Mouse (Mus musculus) kidney, embryonic 16.5 days (tissue): ENCODE results near the gene Fam172a. TPM values are rescaled to one million over a fixed set of nuclear protein-coding genes. Genes with fewer than 3 reads are reported as not detected.

ENCODE experiments used
- ATAC-seq: fragments of 200-750 bp; cut with Nextera tagmentation; 2 replicates; pipeline ENCODE4 v1.8.0; 2017; ENCODE audit warnings: moderate TSS enrichment; ENCODE audit not compliant: low FRiP score, low TSS enrichment
- H3K27ac ChIP-seq: fragments of 300-500 bp; sonication (generic); 2 replicates; pipeline ENCODE4 v1.5.1; 2014; ENCODE audit warnings: low read length
- H3K27me3 ChIP-seq: fragments of 300-500 bp; sonication (generic); 2 replicates; pipeline ENCODE4 v1.6.1; 2014; ENCODE audit warnings: low read length, control low read depth, mixed read lengths; ENCODE audit not compliant: insufficient read depth
- H3K36me3 ChIP-seq: fragments of 300-500 bp; sonication (generic); 2 replicates; pipeline ENCODE4 v1.6.1; 2014; ENCODE audit warnings: low read length, control low read depth, mixed read lengths; ENCODE audit not compliant: insufficient read depth
- H3K4me1 ChIP-seq: fragments of 300-500 bp; sonication (generic); 2 replicates; pipeline ENCODE4 v1.6.1; 2014; ENCODE audit warnings: low read length, control low read depth, mixed read lengths; ENCODE audit not compliant: insufficient read depth
- H3K4me2 ChIP-seq: fragments of 300-500 bp; sonication (generic); replicated peaks from 2 replicates; pipeline ENCODE4 v1.6.1; 2014; ENCODE audit warnings: low read depth, low read length
- H3K4me3 ChIP-seq: fragments of 300-500 bp; sonication (generic); 2 replicates; pipeline ENCODE4 v1.5.1; 2014; ENCODE audit warnings: mild to moderate bottlenecking, low read length
- H3K9ac ChIP-seq: fragments of 300-500 bp; sonication (generic); replicated peaks from 2 replicates; pipeline ENCODE4 v1.6.1; 2014; ENCODE audit warnings: low read length
- H3K9me3 ChIP-seq: fragments of 300-500 bp; sonication (generic); 2 replicates; pipeline ENCODE4 v1.6.1; 2016; ENCODE audit warnings: low read length, control low read depth
- WGBS: fragments of 180-500 bp; shearing (Covaris S2); extraction: QIAGEN DNeasy Blood & Tissue Kit; methylation state at CpG from one replicate; pipeline ENCODE4 v1.1.7; 2014; 5-methylcytosine and 5-hydroxymethylcytosine counted together
- polyA plus RNA-seq: library from polyadenylated mRNA; unstranded; fragments of >200 nt; fragmentation: Nextera tagmentation; extraction: Ambion mirVana; gene quantifications from 2 replicates; pipeline ENCODE4 v1.2.1, GENCODE M21; 2015

The Fam172a gene
- polyA plus RNA-seq, 1 experiment from 2014 or later: 23.3 TPM

- H3K9me3 ChIP-seq: no peaks in the 10 kb centered on the region
- H3K27ac ChIP-seq: no peak overlapping the region
- no peak for ATAC-seq
- WGBS: 56% methylated on average over 3 of the region's 3 CpGs
- H3K4me1 ChIP-seq: no peaks in the 10 kb centered on the region
- no peaks in the 10 kb centered on the region for H3K36me3 ChIP-seq
- no peak overlapping the region for H3K9ac ChIP-seq
- H3K4me3 ChIP-seq: no peak overlapping the region
- H3K27me3 ChIP-seq: no peaks in the 10 kb centered on the region
- no peak overlapping the region for H3K4me2 ChIP-seq
Observed at GRCm38 (mm10) chr13:78005344-78005743, 303.5 kb downstream of the Fam172a start.

- Histone ChIP-seq H3K36me3 (no peaks in the 10 kb centered on the region), H3K4me2 (no peak overlapping the region), H3K27ac (no peak overlapping the region), H3K9ac (no peak overlapping the region), H3K27me3 (no peaks in the 10 kb centered on the region), H3K4me3 (no peak overlapping the region), H3K4me1 (no peaks in the 10 kb centered on the region), H3K9me3 (no peaks in the 10 kb centered on the region)
- ATAC-seq: no peak
- WGBS: 86% methylated on average over 1 of the region's 1 CpGs
Observed at GRCm38 (mm10) chr13:78010176-78010575, 308.3 kb downstream of the Fam172a start.

- ATAC-seq: no peak
- WGBS: 57% methylated on average over 15 of the region's 15 CpGs
Observed at GRCm38 (mm10) chr13:78024683-78025294, 323.0 kb downstream of the Fam172a start, which contains the start of gene Pou5f2. Pou5f2 (plus strand) TSS chr13:78024902.

GRCm38 (mm10) chr13:78032821-78033220 lies 331.0 kb downstream of the Fam172a start:
- no peaks in the 10 kb centered on the region for H3K27me3 ChIP-seq
- no peak overlapping the region for H3K4me3 ChIP-seq
- no peak overlapping the region for H3K27ac ChIP-seq
- H3K4me2 ChIP-seq: no peak overlapping the region
- no peaks in the 10 kb centered on the region for H3K36me3 ChIP-seq
- no peak overlapping the region for H3K9ac ChIP-seq
- no peaks in the 10 kb centered on the region for H3K9me3 ChIP-seq
- H3K4me1 ChIP-seq: no peaks in the 10 kb centered on the region
- WGBS: 20% methylated on average over 1 of the region's 1 CpGs
- no peak for ATAC-seq

More at GRCm38 (mm10) chr13:78024683-78025294, 323.0 kb downstream of the Fam172a start, which contains the start of gene Pou5f2:
- Histone ChIP-seq H3K4me3 (no peak within 1 kb of the TSS), H3K27me3 (no peaks in the 10 kb centered on the region), H3K9me3 (no peaks in the 10 kb centered on the region), H3K4me2 (no peak within 1 kb of the TSS), H3K4me1 (no peaks in the 10 kb centered on the region), H3K9ac (no peak within 1 kb of the TSS), H3K27ac (no peak within 1 kb of the TSS), H3K36me3 (no peaks in the 10 kb centered on the region)

- Histone ChIP-seq H3K36me3 (no peaks in the 10 kb centered on the region), H3K27me3 (no peaks in the 10 kb centered on the region), H3K4me3 (no peak overlapping the region), H3K9me3 (no peaks in the 10 kb centered on the region), H3K4me2 (no peak overlapping the region), H3K27ac (no peak overlapping the region), H3K4me1 (no peaks in the 10 kb centered on the region), H3K9ac (no peak overlapping the region)
- 40% methylated on average over 1 of the region's 1 CpGs for WGBS
- 0 out of 2 replicates have a peak, but pooled peaks have one; percentile 57 for ATAC-seq
Observed at GRCm38 (mm10) chr13:78037203-78037602, 335.4 kb downstream of the Fam172a start.

GRCm38 (mm10) chr13:78043203-78043602 lies 341.4 kb downstream of the Fam172a start:
- no peak overlapping the region for H3K4me3 ChIP-seq
- H3K9me3 ChIP-seq: no peaks in the 10 kb centered on the region
- peak; percentile 92; the same call in 1 of the 2 replicates for ATAC-seq
- no peak overlapping the region for H3K4me2 ChIP-seq
- no peaks in the 10 kb centered on the region for H3K4me1 ChIP-seq
- no peaks in the 10 kb centered on the region for H3K27me3 ChIP-seq
- H3K36me3 ChIP-seq: no peaks in the 10 kb centered on the region
- no peak overlapping the region for H3K27ac ChIP-seq
- 43% methylated on average over 6 of the region's 6 CpGs for WGBS
- no peak overlapping the region for H3K9ac ChIP-seq

- no peaks in the 10 kb centered on the region for H3K9me3 ChIP-seq
- H3K4me2 ChIP-seq: no peak overlapping the region
- 32% methylated on average over 5 of the region's 5 CpGs for WGBS
- no peaks in the 10 kb centered on the region for H3K27me3 ChIP-seq
- no peak overlapping the region for H3K9ac ChIP-seq
- H3K27ac ChIP-seq: no peak overlapping the region
- no peak overlapping the region for H3K4me3 ChIP-seq
- no peak for ATAC-seq
- H3K36me3 ChIP-seq: no peaks in the 10 kb centered on the region
- H3K4me1 ChIP-seq: no peaks in the 10 kb centered on the region
Observed at GRCm38 (mm10) chr13:78045116-78045515, 343.3 kb downstream of the Fam172a start.

- no peak overlapping the region for H3K9ac ChIP-seq
- ATAC-seq: no peak
- no peaks in the 10 kb centered on the region for H3K27me3 ChIP-seq
- H3K9me3 ChIP-seq: no peaks in the 10 kb centered on the region
- H3K4me3 ChIP-seq: no peak overlapping the region
- 85% methylated on average over 4 of the region's 4 CpGs for WGBS
- no peaks in the 10 kb centered on the region for H3K4me1 ChIP-seq
- no peak overlapping the region for H3K27ac ChIP-seq
- H3K4me2 ChIP-seq: no peak overlapping the region
- H3K36me3 ChIP-seq: no peaks in the 10 kb centered on the region
Observed at GRCm38 (mm10) chr13:78087751-78088150, 385.9 kb downstream of the Fam172a start.

- no peaks in the 10 kb centered on the region for H3K36me3 ChIP-seq
Observed at GRCm38 (mm10) chr13:78090701-78091100, 388.9 kb downstream of the Fam172a start.

GRCm38 (mm10) chr13:78091949-78092348 lies 390.1 kb downstream of the Fam172a start:
- H3K27me3 ChIP-seq: no peaks in the 10 kb centered on the region
- H3K4me3 ChIP-seq: no peak overlapping the region
- no peak overlapping the region for H3K27ac ChIP-seq
- 84% methylated on average over 3 of the region's 3 CpGs for WGBS
- no peak for ATAC-seq
- H3K9ac ChIP-seq: no peak overlapping the region
- no peak overlapping the region for H3K4me2 ChIP-seq
- H3K36me3 ChIP-seq: no peaks in the 10 kb centered on the region
- H3K9me3 ChIP-seq: no peaks in the 10 kb centered on the region; the same call in 1 of the 2 replicates
- no peaks in the 10 kb centered on the region for H3K4me1 ChIP-seq

More at GRCm38 (mm10) chr13:78090701-78091100, 388.9 kb downstream of the Fam172a start:
- no peak overlapping the region for H3K9ac ChIP-seq
- no peaks in the 10 kb centered on the region; the same call in 1 of the 2 replicates for H3K9me3 ChIP-seq
- no peak overlapping the region for H3K4me3 ChIP-seq
- no peak for ATAC-seq
- H3K4me1 ChIP-seq: no peaks in the 10 kb centered on the region
- H3K4me2 ChIP-seq: no peak overlapping the region
- no peaks in the 10 kb centered on the region for H3K27me3 ChIP-seq
- no peak overlapping the region for H3K27ac ChIP-seq
